Mouse (Mus musculus) liver, adult 2 months (tissue): Measurements from ENCODE around the gene Syne4.

Experiments used
- CTCF ChIP-seq: fragments of 200-500 bp; IDR thresholded peaks from 2 replicates; pipeline ENCODE4 v1.5.1; 2011; ENCODE audit warnings: low read depth, low read length, control low read depth
- POLR2A ChIP-seq: fragments of 200-500 bp; IDR thresholded peaks from 2 replicates; pipeline ENCODE4 v1.6.1; 2011; ENCODE audit warnings: low read length, control low read depth; ENCODE audit not compliant: insufficient read depth; ENCODE audit errors: extremely low read depth

DNA sequence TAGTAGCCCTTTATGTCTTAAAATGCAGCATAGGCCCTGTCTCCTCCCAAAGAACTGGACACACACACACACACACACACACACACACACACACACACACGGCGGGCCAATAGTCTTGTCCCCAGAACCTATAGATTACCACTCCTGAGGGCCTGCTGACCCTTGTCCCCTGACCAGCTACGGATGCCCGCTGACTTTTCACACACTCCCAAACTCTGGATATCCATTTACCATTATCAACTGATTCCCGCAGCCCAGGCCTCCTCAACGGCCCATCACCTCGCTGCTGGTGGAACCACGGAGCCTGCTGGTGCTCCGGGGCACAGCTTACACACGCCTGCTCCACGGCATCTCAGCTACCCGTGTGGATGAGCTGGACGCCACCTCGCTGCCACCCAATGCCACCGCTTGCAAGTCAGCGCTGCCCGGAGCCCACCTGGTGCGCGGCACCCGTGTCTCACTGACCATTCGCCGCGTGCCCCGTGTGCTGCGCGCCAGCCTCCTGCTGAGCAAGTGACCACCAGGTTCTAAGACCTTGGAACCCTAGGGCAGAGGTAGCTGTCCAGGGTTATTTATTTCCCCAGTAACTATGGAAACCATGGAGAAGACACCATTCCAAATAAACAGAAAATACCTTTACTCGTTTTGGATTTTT, 814 bp upstream of the Syne4 start:
- TF ChIP-seq CTCF (0 out of 2 replicates have a peak, but pooled peaks have one; percentile 21), POLR2A (peak; percentile 43; the same call in 1 of the 2 replicates)
